Mouse (Mus musculus): ENCODE results near the gene Flot1. TPM values are rescaled to one million over a fixed set of nuclear protein-coding genes. Genes with fewer than 3 reads are reported as not detected.

Flot1 gene
- polyA plus RNA-seq, 1 experiment: 29.9 TPM

DNA sequence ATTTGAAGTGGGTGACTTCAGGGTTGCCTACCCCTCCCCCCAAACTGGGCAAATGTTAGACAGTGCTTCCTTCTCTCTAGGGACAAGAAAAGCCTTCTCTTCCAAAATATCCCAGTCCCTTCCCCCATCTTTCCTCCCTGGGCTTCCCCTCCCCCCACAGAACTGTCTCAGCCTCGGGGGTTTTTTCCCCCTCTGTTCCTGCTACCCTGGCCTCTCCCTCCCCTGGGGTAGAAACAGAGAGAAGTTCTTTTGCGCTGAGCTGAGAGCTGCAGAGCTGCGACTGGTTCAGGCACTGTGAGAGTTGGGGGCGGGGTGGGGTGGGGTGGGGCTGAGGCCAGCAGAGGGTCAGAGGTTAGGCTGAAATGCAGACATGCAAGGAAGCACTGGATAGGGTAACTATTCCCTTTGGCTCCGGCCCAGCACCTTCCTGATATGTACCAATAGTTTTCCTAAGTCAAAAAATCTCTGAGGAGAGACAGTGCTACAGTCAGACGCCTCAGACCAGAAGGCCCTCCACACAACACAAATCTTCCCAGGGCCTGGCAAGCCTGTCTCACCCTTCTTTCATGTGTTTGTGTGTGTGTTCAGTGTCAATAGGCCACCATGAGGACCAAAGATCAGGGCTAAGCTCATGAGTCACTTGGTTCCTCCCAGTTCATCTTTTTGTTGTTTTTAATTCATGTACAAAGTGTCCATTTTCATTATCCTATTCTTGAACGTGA, 46.5 kb downstream of the Flot1 start:
- peak overlapping the region; percentile 97 for H3K4me3 ChIP-seq (ENCODE audit: extremely low read depth, insufficient read depth, insufficient read length)
- peaks cover 13% of the 10 kb centered on the region; the same call in 1 of the 2 replicates for H3K4me1 ChIP-seq (ENCODE audit: control insufficient read depth, insufficient read depth, insufficient read length)
- peak overlapping the region; percentile 96 for H3K27ac ChIP-seq (ENCODE audit: insufficient read depth, low read length)
- H3K36me3 ChIP-seq (ENCODE audit: control insufficient read depth, insufficient read depth, low read length): peaks cover 16% of the 10 kb centered on the region
- no peak for TF ChIP-seq CTCF (IDR thresholded peaks at IDR 0.05; ENCODE audit: extremely low read depth, insufficient read depth, insufficient read length, insufficient replicate concordance)
- no peak for TF ChIP-seq POLR2A (IDR thresholded peaks at IDR 0.05; ENCODE audit: low read depth, low read length)
- under 1% methylated on average over 7 of the region's 7 CpGs for WGBS
- H3K27me3 ChIP-seq (ENCODE audit: control insufficient read depth, insufficient read depth, low read length): no peaks in the 10 kb centered on the region
- DNase-seq (ENCODE audit: low read depth in 1 of 2, low spot score in 2 of 2): no peak

DNA sequence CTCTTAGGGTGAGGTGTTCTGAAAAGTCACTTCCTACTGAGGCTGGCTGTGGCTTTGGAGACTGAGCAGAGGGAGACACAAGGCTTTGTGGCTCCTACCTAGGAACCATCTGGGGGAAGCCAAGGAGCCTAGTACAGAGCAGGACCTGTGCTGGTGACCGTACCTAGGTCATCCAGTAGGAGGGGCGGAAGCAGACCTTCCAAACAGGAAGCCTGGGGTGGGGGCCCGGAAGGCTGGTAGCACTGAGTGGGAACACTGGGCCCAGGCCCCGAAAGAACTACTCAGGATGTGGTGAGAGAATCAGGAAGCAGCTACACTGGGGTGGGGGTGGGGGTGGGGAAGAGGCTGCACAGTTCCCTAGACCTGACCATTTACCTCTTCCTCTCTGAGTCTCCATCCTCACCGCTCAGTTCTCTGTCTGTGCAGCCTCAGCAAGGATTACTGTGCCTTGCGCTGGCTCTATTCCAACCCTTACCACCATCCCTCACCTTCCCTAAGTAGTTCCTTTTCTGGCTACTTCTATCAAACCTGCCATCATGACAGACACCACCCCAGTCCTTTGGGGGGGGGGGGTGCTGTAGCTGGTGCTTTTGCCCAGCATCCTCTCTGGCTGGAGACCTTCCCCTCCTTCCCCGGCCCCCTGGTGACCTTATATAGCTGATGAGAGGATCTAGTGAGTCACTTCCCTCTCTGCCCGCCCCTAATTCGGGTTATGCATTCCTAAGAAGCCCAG, 47.3 kb downstream of the Flot1 start:
- TF ChIP-seq CTCF (IDR thresholded peaks at IDR 0.05; ENCODE audit: extremely low read depth, insufficient read depth, insufficient read length, insufficient replicate concordance) (no peak), POLR2A (IDR thresholded peaks at IDR 0.05; ENCODE audit: low read depth, low read length) (no peak; the same call in 1 of the 2 replicates)
- WGBS: 1% methylated on average over 9 of the region's 9 CpGs
- peaks cover 13% of the 10 kb centered on the region; the same call in 1 of the 2 replicates for H3K4me1 ChIP-seq (ENCODE audit: control insufficient read depth, insufficient read depth, insufficient read length)
- peak; percentile 48 to 83 for DNase-seq (ENCODE audit: low read depth in 1 of 2, low spot score in 2 of 2)
- peak overlapping the region; percentile 97 for H3K4me3 ChIP-seq (ENCODE audit: extremely low read depth, insufficient read depth, insufficient read length)
- H3K36me3 ChIP-seq (ENCODE audit: control insufficient read depth, insufficient read depth, low read length): peaks cover 25% of the 10 kb centered on the region
- no peaks in the 10 kb centered on the region for H3K27me3 ChIP-seq (ENCODE audit: control insufficient read depth, insufficient read depth, low read length)
- H3K27ac ChIP-seq (ENCODE audit: insufficient read depth, low read length): peak overlapping the region; percentile 96

DNA sequence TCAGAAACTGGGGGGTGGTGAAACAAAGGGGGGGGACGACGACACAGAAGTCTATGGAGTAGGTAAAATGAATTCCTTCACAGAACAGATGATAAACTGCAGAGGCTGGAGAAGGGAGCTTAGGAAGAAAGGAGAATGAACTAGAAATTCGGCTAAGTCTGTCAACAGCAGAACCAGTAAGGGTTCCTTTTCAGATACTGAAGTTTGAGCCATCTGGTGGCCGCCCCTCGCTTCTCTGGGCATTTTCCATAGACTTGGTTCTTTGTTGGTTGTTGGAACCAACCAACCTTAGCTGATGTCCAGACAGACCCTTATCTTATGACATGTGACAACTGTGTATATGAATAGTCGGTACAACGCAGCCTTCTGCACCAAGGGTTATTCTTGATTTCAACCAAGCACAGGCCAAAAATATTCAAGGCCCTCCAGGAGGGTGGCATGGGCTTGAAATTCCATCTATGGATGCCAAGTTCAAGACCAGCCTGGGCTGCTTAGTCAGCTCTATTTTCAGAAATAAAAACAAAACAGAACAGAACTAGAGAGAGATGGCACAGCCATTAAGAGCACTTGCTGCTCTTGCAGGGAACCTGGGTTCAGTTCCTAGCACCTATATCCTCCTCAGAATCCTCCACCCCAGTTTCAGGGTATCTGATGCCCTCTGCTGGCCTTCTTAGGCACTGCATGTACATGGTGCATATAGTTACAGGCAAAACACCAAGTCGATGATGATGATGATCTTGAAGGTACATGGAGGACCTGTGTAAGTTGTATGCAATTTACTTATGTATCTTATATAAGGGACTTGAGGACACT, 48.1 kb downstream of the Flot1 start:
- 29% methylated on average over 8 of the region's 8 CpGs for WGBS
- no peak for DNase-seq (ENCODE audit: low read depth in 1 of 2, low spot score in 2 of 2)
- Histone ChIP-seq H3K27ac (ENCODE audit: insufficient read depth, low read length) (peak overlapping the region; percentile 96), H3K4me3 (ENCODE audit: extremely low read depth, insufficient read depth, insufficient read length) (peak overlapping the region; percentile 97; the same call in 1 of the 2 replicates), H3K4me1 (ENCODE audit: control insufficient read depth, insufficient read depth, insufficient read length) (peaks cover 13% of the 10 kb centered on the region; the same call in 1 of the 2 replicates), H3K36me3 (ENCODE audit: control insufficient read depth, insufficient read depth, low read length) (peaks cover 28% of the 10 kb centered on the region), H3K27me3 (ENCODE audit: control insufficient read depth, insufficient read depth, low read length) (no peaks in the 10 kb centered on the region)
- TF ChIP-seq POLR2A (IDR thresholded peaks at IDR 0.05; ENCODE audit: low read depth, low read length): no peak
- TF ChIP-seq CTCF (IDR thresholded peaks at IDR 0.05; ENCODE audit: extremely low read depth, insufficient read depth, insufficient read length, insufficient replicate concordance): peak; percentile 28; the same call in 1 of the 2 replicates

DNA sequence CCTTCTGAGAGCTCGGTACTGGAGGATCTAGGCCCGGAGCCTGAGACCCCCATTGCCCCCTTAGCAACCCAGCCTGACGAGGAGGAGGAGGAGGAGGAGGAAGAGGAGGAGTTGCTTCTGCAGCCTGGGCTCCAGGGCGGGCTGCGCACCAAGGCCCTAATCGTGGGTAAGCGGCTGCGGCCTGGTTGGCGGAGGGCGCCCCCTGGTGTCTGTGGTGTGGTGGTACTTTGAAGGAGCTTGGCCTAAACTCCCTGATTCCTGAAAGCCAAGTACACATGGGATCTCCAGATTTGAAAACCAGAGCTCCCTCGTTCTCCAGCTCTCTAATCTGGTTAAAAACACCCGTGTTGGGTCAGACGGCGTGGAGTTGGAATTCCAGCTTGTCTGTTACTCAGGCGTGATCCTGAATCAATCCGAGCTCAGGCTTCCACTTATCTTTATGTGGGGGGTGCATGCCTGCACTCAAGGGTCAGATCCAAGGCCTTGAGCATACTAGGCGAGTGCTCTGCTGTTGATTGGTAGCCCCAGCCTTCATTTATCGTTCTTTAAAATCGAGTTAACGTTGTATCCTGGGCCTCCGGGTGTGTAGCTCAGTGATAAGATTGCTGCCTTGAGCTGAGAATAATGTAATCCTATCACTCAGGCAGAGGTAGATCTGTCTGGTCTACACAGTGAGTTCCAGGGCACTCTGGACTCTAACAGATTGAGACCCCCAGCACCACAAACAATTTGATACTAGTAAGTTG, 50.9 kb downstream of the Flot1 start:
- TF ChIP-seq POLR2A (IDR thresholded peaks at IDR 0.05; ENCODE audit: low read depth, low read length) (no peak), CTCF (IDR thresholded peaks at IDR 0.05; ENCODE audit: extremely low read depth, insufficient read depth, insufficient read length, insufficient replicate concordance) (peak; percentile 98)
- no peak overlapping the region for H3K27ac ChIP-seq (ENCODE audit: insufficient read depth, low read length)

DNA sequence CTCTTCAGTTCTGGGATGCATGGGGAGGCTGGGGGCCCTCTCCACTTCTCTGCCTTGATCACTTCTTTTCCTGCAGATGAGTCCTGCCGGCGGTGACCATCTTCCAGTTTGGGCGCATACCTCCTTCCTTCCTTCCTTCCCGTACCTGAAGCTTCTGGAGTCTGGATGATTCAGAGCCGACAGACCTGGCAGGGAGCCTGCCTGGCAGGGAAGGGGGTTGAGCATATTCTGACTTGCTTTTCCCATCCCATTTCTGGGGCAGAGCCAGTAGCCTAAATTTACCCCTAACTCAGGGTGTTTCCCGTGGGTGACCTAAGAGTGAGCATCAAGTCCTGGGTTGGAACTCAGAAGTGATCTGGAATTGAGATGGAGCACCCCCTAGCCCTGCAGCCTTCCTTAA, 51.7 kb downstream of the Flot1 start:
- TF ChIP-seq POLR2A (IDR thresholded peaks at IDR 0.05; ENCODE audit: low read depth, low read length) (no peak), CTCF (IDR thresholded peaks at IDR 0.05; ENCODE audit: extremely low read depth, insufficient read depth, insufficient read length, insufficient replicate concordance) (no peak)
- H3K4me1 ChIP-seq (ENCODE audit: control insufficient read depth, insufficient read depth, insufficient read length): peaks cover 13% of the 10 kb centered on the region; the same call in 1 of the 2 replicates
- DNase-seq (ENCODE audit: low read depth in 1 of 2, low spot score in 2 of 2): no peak
- H3K27me3 ChIP-seq (ENCODE audit: control insufficient read depth, insufficient read depth, low read length): no peaks in the 10 kb centered on the region
- H3K36me3 ChIP-seq (ENCODE audit: control insufficient read depth, insufficient read depth, low read length): peaks cover 31% of the 10 kb centered on the region
- H3K27ac ChIP-seq (ENCODE audit: insufficient read depth, low read length): no peak overlapping the region
- H3K4me3 ChIP-seq (ENCODE audit: extremely low read depth, insufficient read depth, insufficient read length): no peak overlapping the region
- WGBS: 85% methylated on average over 6 of the region's 6 CpGs

More for the DNA sequence above, 50.9 kb downstream of the Flot1 start:
- Histone ChIP-seq H3K36me3 (ENCODE audit: control insufficient read depth, insufficient read depth, low read length) (peaks cover 31% of the 10 kb centered on the region), H3K27me3 (ENCODE audit: control insufficient read depth, insufficient read depth, low read length) (no peaks in the 10 kb centered on the region), H3K4me3 (ENCODE audit: extremely low read depth, insufficient read depth, insufficient read length) (peak overlapping the region; percentile 8; the same call in 1 of the 2 replicates), H3K4me1 (ENCODE audit: control insufficient read depth, insufficient read depth, insufficient read length) (peaks cover 13% of the 10 kb centered on the region; the same call in 1 of the 2 replicates)
- peak in 1 of 2 experiments; percentile 83 for DNase-seq (ENCODE audit: low read depth in 1 of 2, low spot score in 2 of 2)
- 39% methylated on average over 20 of the region's 21 CpGs for WGBS

Data from spleen, adult 2 months (tissue).